Mouse (Mus musculus): ENCODE measurements around the gene Bmt2. TPM values are rescaled to one million over a fixed set of nuclear protein-coding genes. Genes with fewer than 3 reads are reported as not detected.

Gene Bmt2
- total and polyA plus RNA-seq, 3 experiments: 12.8 to 59.2 (median 17.6) TPM

- Histone ChIP-seq H3K36me3 (replicated peaks in 1 of 2; ENCODE audit: control insufficient read depth in 1 of 2, insufficient read depth in 1 of 2, low read length in 1 of 2) (peaks cover 23 to 68% of the 10 kb centered on the region in 2 experiments), H3K4me3 (replicated peaks in 1 of 3; ENCODE audit: low read depth in 2 of 3, low read length in 2 of 3, poor library complexity in 1 of 3) (no peak overlapping the region), H3K79me2 (replicated peaks; ENCODE audit: control insufficient read depth, extremely low read depth, insufficient read depth, poor library complexity, severe bottlenecking) (peaks cover 16% of the 10 kb centered on the region), H3K9me3 (replicated peaks; ENCODE audit: low read length) (no peaks in the 10 kb centered on the region), H3K27ac (ENCODE audit: insufficient read depth, low read depth) (no peak overlapping the region), H3K4me2 (ENCODE audit: insufficient read depth, low read depth, poor library complexity, severe bottlenecking) (no peak overlapping the region), H3K4me1 (ENCODE audit: control insufficient read depth in 1 of 2, insufficient read depth in 2 of 2) (peaks cover 0 to 4% of the 10 kb centered on the region in 2 experiments; a peak in 1 of 4 replicates), H3K9ac (ENCODE audit: insufficient read depth, low read depth) (no peak overlapping the region), H3K27me3 (replicated peaks) (no peaks in the 10 kb centered on the region)
- no peak for DNase-seq (ENCODE audit: extremely low read depth)
- in situ Hi-C loops (cut with MboI; ENCODE audit: low pct_ligation_motif_present, low pct_unique_long_range_greater_than_20kb, low sequenced_read_pairs) (no loop called here), dilution Hi-C loops (cut with MboI; ENCODE audit: extremely low pct_ligation_motif_present, extremely low pct_unique_long_range_greater_than_20kb, low sequenced_read_pairs) (no loop called here)
- TF ChIP-seq RAD21 (IDR thresholded peaks at IDR 0.05; ENCODE audit: low read depth, low read length): no peak
- TF ChIP-seq USF2 (conservative IDR thresholded peaks at IDR 0.05; ENCODE audit: low read depth, low read length): no peak
- TF ChIP-seq E2F4 (IDR thresholded peaks at IDR 0.05; ENCODE audit: insufficient replicate concordance, low read depth, low read length): no peak
- no peak for TF ChIP-seq ZNF384 (IDR thresholded peaks at IDR 0.05; ENCODE audit: low read depth, low read length)
- TF ChIP-seq ZKSCAN1 (IDR thresholded peaks at IDR 0.05; ENCODE audit: borderline replicate concordance, low read depth, low read length): no peak
- no peak for TF ChIP-seq JUND (conservative IDR thresholded peaks at IDR 0.05; ENCODE audit: low read depth, low read length)
- no peak for TF ChIP-seq MAZ (IDR thresholded peaks at IDR 0.05; ENCODE audit: low read depth, low read length)
- no peak for TF ChIP-seq PAX5 (IDR thresholded peaks at IDR 0.05; ENCODE audit: low read length)
- TF ChIP-seq SMC3 (IDR thresholded peaks at IDR 0.05; ENCODE audit: low read depth, low read length): no peak
- TF ChIP-seq SIN3A (IDR thresholded peaks at IDR 0.05; ENCODE audit: low read length): no peak
- no peak for TF ChIP-seq MYC (IDR thresholded peaks at IDR 0.05; ENCODE audit: low read depth, low read length)
- TF ChIP-seq UBTF (IDR thresholded peaks at IDR 0.05; ENCODE audit: low read depth, low read length): no peak
- no peak for TF ChIP-seq MXI1 (IDR thresholded peaks at IDR 0.05; ENCODE audit: low read depth, low read length)
- no peak for TF ChIP-seq POLR2AphosphoS2 (IDR thresholded peaks at IDR 0.05; ENCODE audit: low read depth, low read length)
- TF ChIP-seq ELF1 (IDR thresholded peaks at IDR 0.05; ENCODE audit: low read depth, low read length): no peak
- no peak for TF ChIP-seq GABPA (IDR thresholded peaks at IDR 0.05; ENCODE audit: insufficient replicate concordance, low read depth, low read length)
- no peak for TF ChIP-seq BHLHE40 (IDR thresholded peaks at IDR 0.05; ENCODE audit: low read depth, low read length)
- no peak for TF ChIP-seq ZMIZ1 (IDR thresholded peaks at IDR 0.05; ENCODE audit: low read depth, low read length)
These were observed 93.0 kb downstream of the Bmt2 start for GRCm38 (mm10) chr6:13584788-13585187.

GRCm38 (mm10) chr6:13582075-13582474, 95.7 kb downstream of the Bmt2 start:
- in situ Hi-C loops (cut with MboI; ENCODE audit: low pct_ligation_motif_present, low pct_unique_long_range_greater_than_20kb, low sequenced_read_pairs): no loop called here
- dilution Hi-C loops (cut with MboI; ENCODE audit: extremely low pct_ligation_motif_present, extremely low pct_unique_long_range_greater_than_20kb, low sequenced_read_pairs): no loop called here
- H3K9ac ChIP-seq (ENCODE audit: insufficient read depth, low read depth): no peak overlapping the region
- H3K4me3 ChIP-seq (replicated peaks in 1 of 3; ENCODE audit: low read depth in 2 of 3, low read length in 2 of 3, poor library complexity in 1 of 3): no peak overlapping the region
- no peak for TF ChIP-seq TCF12 (IDR thresholded peaks at IDR 0.05; ENCODE audit: low read depth, low read length)
- TF ChIP-seq E2F4 (IDR thresholded peaks at IDR 0.05; ENCODE audit: insufficient replicate concordance, low read depth, low read length): no peak
- no peak for TF ChIP-seq ZC3H11A (IDR thresholded peaks at IDR 0.05; ENCODE audit: low read depth, low read length)
- no peak for TF ChIP-seq GABPA (IDR thresholded peaks at IDR 0.05; ENCODE audit: insufficient replicate concordance, low read depth, low read length)
- no peak for TF ChIP-seq HCFC1 (IDR thresholded peaks at IDR 0.05; ENCODE audit: low read depth, low read length)
- TF ChIP-seq ETS1 (conservative IDR thresholded peaks at IDR 0.05; ENCODE audit: low read depth, low read length): no peak
- no peak for TF ChIP-seq POLR2A (IDR thresholded peaks at IDR 0.05; ENCODE audit: low read depth, low read length)
- TF ChIP-seq CTCF (conservative IDR thresholded peaks at IDR 0.05 in 1 of 2, IDR thresholded peaks at IDR 0.05 in 1 of 2; ENCODE audit: low read depth in 2 of 2, low read length in 2 of 2): no peak
- TF ChIP-seq ZNF384 (IDR thresholded peaks at IDR 0.05; ENCODE audit: low read depth, low read length): no peak
- TF ChIP-seq POLR2AphosphoS2 (IDR thresholded peaks at IDR 0.05; ENCODE audit: low read depth, low read length): no peak
- no peak for TF ChIP-seq PAX5 (IDR thresholded peaks at IDR 0.05; ENCODE audit: low read length)
- no peak for TF ChIP-seq MYC (IDR thresholded peaks at IDR 0.05; ENCODE audit: low read depth, low read length)
- no peak for TF ChIP-seq MAFK (IDR thresholded peaks at IDR 0.05; ENCODE audit: insufficient replicate concordance, low read length)
- no peak for TF ChIP-seq TBP (conservative IDR thresholded peaks at IDR 0.05; ENCODE audit: low read depth, low read length)
- TF ChIP-seq UBTF (IDR thresholded peaks at IDR 0.05; ENCODE audit: low read depth, low read length): no peak
- no peak for TF ChIP-seq MEF2A (IDR thresholded peaks at IDR 0.05; ENCODE audit: borderline replicate concordance, low read depth, low read length)
- H3K79me2 ChIP-seq (replicated peaks; ENCODE audit: control insufficient read depth, extremely low read depth, insufficient read depth, poor library complexity, severe bottlenecking): peaks cover 9% of the 10 kb centered on the region; the same call in 1 of the 2 replicates
- no peak overlapping the region for H3K27ac ChIP-seq (ENCODE audit: insufficient read depth, low read depth)
- H3K27me3 ChIP-seq (replicated peaks): no peaks in the 10 kb centered on the region
- peaks cover 26 to 74% of the 10 kb centered on the region in 2 experiments for H3K36me3 ChIP-seq (replicated peaks in 1 of 2; ENCODE audit: control insufficient read depth in 1 of 2, insufficient read depth in 1 of 2, low read length in 1 of 2)
- peaks cover 2 to 8% of the 10 kb centered on the region in 2 experiments; a peak in 2 of 4 replicates for H3K4me1 ChIP-seq (ENCODE audit: control insufficient read depth in 1 of 2, insufficient read depth in 2 of 2)
- DNase-seq (ENCODE audit: extremely low read depth): no peak
- H3K9me3 ChIP-seq (replicated peaks; ENCODE audit: low read length): no peaks in the 10 kb centered on the region
- no peak overlapping the region for H3K4me2 ChIP-seq (ENCODE audit: insufficient read depth, low read depth, poor library complexity, severe bottlenecking)
